Comparison of ENCODE assay signal across 9 mouse cellular contexts in the genomic region with DNA sequence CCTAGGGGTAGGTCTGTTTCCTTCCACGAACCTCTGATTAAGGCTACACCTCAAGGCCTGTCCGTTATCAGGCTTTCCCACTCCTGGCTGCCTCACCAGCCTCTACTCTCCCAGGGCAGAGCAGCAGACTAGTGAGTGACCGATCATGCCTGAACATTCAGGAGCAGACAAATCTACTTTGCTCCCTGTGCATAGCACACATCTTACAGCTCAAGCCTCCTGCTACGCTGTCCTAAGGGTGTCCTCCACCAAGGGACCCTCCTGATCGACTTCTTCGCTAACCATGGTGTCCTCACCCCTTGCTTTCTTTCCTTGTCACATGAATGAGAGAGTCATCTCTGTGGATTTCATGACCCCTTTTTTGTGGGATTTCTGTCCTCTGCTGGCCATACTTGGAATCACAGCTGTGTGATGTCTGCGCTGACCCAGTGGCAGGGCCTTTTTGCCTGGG. TPM values are rescaled to one million over a fixed set of nuclear protein-coding genes. Genes with fewer than 3 reads are reported as not detected.
A peak's percentile ranks its signal among the peaks of the same experiment; 100 is the strongest.
DNase-seq lines count a peak whose midpoint lies in the region; ATAC-seq and TF ChIP-seq lines count a peak whose summit lies in the region.
"Had no signal": no experiment of that assay in that cellular context is flagged by ENCODE, and none has a peak within 500 bp of the region (broad histone marks: within the 10 kb centered on the region; RNA-seq: fewer than 3 reads in every experiment).

No protein-coding gene starts in this region.

- TF ChIP-seq CTCF in cerebellum, adult 2 months (IDR thresholded peaks at IDR 0.05; ENCODE audit: borderline replicate concordance, insufficient read depth, low read depth, low read length): peak; percentile 28; the same call in 1 of the 2 replicates
- TF ChIP-seq CTCF in olfactory bulb, adult 2 months (IDR thresholded peaks at IDR 0.05; ENCODE audit: insufficient read depth, low read depth, low read length): peak; percentile 37; the same call in 1 of the 2 replicates

- no peaks in the 10 kb centered on the region for H3K4me1 ChIP-seq in cerebellum, adult 2 months (ENCODE audit: control insufficient read depth, insufficient read depth, low read length)
- no peaks in the 10 kb centered on the region for H3K4me1 ChIP-seq in limb, embryonic 10.5 days
- H3K4me1 ChIP-seq in olfactory bulb, adult 2 months (ENCODE audit: control insufficient read depth, insufficient read depth, low read length): peaks cover 9% of the 10 kb centered on the region
- H3K4me1 ChIP-seq: neural tube, embryonic 12.5 days had no signal

- no peak for ATAC-seq in inflammation-experienced regulatory T-cells, adult 6 months

- TF ChIP-seq POLR2A in cerebellum, adult 2 months (IDR thresholded peaks at IDR 0.05; ENCODE audit: borderline replicate concordance, insufficient read depth, low read length): no peak
- no peak for TF ChIP-seq POLR2A in olfactory bulb, adult 2 months (IDR thresholded peaks at IDR 0.05; ENCODE audit: insufficient read depth, low read depth, low read length)

- H3K9me3 ChIP-seq in limb, embryonic 10.5 days (replicated peaks): no peaks in the 10 kb centered on the region
- H3K9me3 ChIP-seq: neural tube, embryonic 12.5 days had no signal

- no peaks in the 10 kb centered on the region for H3K27me3 ChIP-seq in cerebellum, adult 2 months (ENCODE audit: control insufficient read depth, insufficient read depth, low read length)
- no peaks in the 10 kb centered on the region for H3K27me3 ChIP-seq in limb, embryonic 10.5 days (ENCODE audit: low read depth, poor library complexity, severe bottlenecking)
- H3K27me3 ChIP-seq: neural tube, embryonic 12.5 days had no signal

- 57% methylated on average over 7 of the region's 7 CpGs for WGBS in cerebellum, adult 2 months
- WGBS in limb, embryonic 10.5 days: 69% methylated on average over 7 of the region's 7 CpGs
- 71% methylated on average over 7 of the region's 7 CpGs for WGBS in olfactory bulb, adult 2 months

- peak; percentile 13 to 51 for DNase-seq in left cerebral cortex, adult 18-20 months (ENCODE audit: low spot score in 2 of 2)
- no peak for DNase-seq in left cerebral cortex, adult 11 months (ENCODE audit: low spot score)
- DNase-seq in NIH3T3 (ENCODE audit: low read depth): peak; percentile 65
- DNase-seq in cerebellum, adult 2 months: peak; percentile 3 to 33
- peak; percentile 19 for DNase-seq in heart, adult 8-10 months (ENCODE audit: low spot score)
- peak; percentile 48 for DNase-seq in limb, embryonic 10.5 days (ENCODE audit: low spot score)

- H3K27ac ChIP-seq in cerebellum, adult 2 months (ENCODE audit: insufficient read depth, low read length): no peak overlapping the region
- no peak overlapping the region for H3K27ac ChIP-seq in limb, embryonic 10.5 days
- H3K27ac ChIP-seq in olfactory bulb, adult 2 months (ENCODE audit: insufficient read depth, low read depth, low read length): no peak overlapping the region
- H3K27ac ChIP-seq: neural tube, embryonic 12.5 days had no signal

- no peaks in the 10 kb centered on the region for H3K36me3 ChIP-seq in limb, embryonic 10.5 days
- H3K36me3 ChIP-seq: neural tube, embryonic 12.5 days had no signal

- H3K4me3 ChIP-seq in cerebellum, adult 2 months (replicated peaks; ENCODE audit: insufficient read depth, low read depth, low read length): no peak overlapping the region
- no peak overlapping the region for H3K4me3 ChIP-seq in limb, embryonic 10.5 days
- H3K4me3 ChIP-seq in olfactory bulb, adult 2 months (ENCODE audit: insufficient read depth, low read depth, low read length): no peak overlapping the region
- H3K4me3 ChIP-seq: neural tube, embryonic 12.5 days had no signal

RNA-seq across cellular contexts. Expression of gene Olfr324, which starts 7.0 kb away (rescaled TPM):
- not detected for total RNA-seq in left cerebral cortex, adult 18-20 months (2021)
- not detected in 2 replicates for polyA plus RNA-seq in cerebellum, adult 2 months (2012; rRNA removed)
- total RNA-seq in heart, adult 8-10 months (2022): not detected
- not detected in 2 replicates for polyA plus RNA-seq in limb, embryonic 10.5 days (2016; fragmentation: Nextera tagmentation; extraction: Ambion mirVana)
- polyA plus RNA-seq in olfactory bulb, adult 2 months (2012; ENCODE audit: insufficient read depth, insufficient read length, low replicate concordance, missing spikeins): not detected in 2 replicates
- not detected for polyA plus RNA-seq in inflammation-experienced regulatory T-cells, adult 6 months (2017; shearing (Covaris generic))
- polyA plus RNA-seq: neural tube, embryonic 12.5 days had no signal

RNA-seq across cellular contexts. Expression of gene Olfr325, which starts 10.4 kb away (rescaled TPM):
- total RNA-seq in left cerebral cortex, adult 18-20 months (2021): not detected
- not detected in 2 replicates for polyA plus RNA-seq in cerebellum, adult 2 months (2012; rRNA removed)
- total RNA-seq in heart, adult 8-10 months (2022): not detected
- not detected in 2 replicates for polyA plus RNA-seq in limb, embryonic 10.5 days (2016; fragmentation: Nextera tagmentation; extraction: Ambion mirVana)
- polyA plus RNA-seq in olfactory bulb, adult 2 months (2012; ENCODE audit: insufficient read depth, insufficient read length, low replicate concordance, missing spikeins): not detected in 2 replicates
- not detected for polyA plus RNA-seq in inflammation-experienced regulatory T-cells, adult 6 months (2017; shearing (Covaris generic))
- polyA plus RNA-seq: neural tube, embryonic 12.5 days had no signal

RNA-seq across cellular contexts. Expression of gene Olfr224, which starts 17.6 kb away (rescaled TPM):
- not detected for total RNA-seq in left cerebral cortex, adult 18-20 months (2021)
- 0.08 TPM in 1 of 2 replicates, not detected in the other for polyA plus RNA-seq in cerebellum, adult 2 months (2012; rRNA removed)
- total RNA-seq in heart, adult 8-10 months (2022): not detected
- not detected in 2 replicates for polyA plus RNA-seq in limb, embryonic 10.5 days (2016; fragmentation: Nextera tagmentation; extraction: Ambion mirVana)
- polyA plus RNA-seq in olfactory bulb, adult 2 months (2012; ENCODE audit: insufficient read depth, insufficient read length, low replicate concordance, missing spikeins): not detected in 2 replicates
- under 1 TPM in 1 of 3 experiments, not detected in 2; 0.26 TPM for polyA plus RNA-seq in inflammation-experienced regulatory T-cells, adult 6 months (2017; shearing (Covaris generic))
- polyA plus RNA-seq: neural tube, embryonic 12.5 days had no signal

RNA-seq across cellular contexts. Expression of gene 2210407C18Rik, which starts 28.0 kb away (rescaled TPM):
- total RNA-seq in left cerebral cortex, adult 18-20 months (2021): not detected
- polyA plus RNA-seq in cerebellum, adult 2 months (2012; rRNA removed): not detected in 2 replicates
- 1 to 10 TPM; 3.2 to 9.2 (median 6.2) TPM for total RNA-seq in heart, adult 8-10 months (2022)
- polyA plus RNA-seq in limb, embryonic 10.5 days (2016; fragmentation: Nextera tagmentation; extraction: Ambion mirVana): not detected in 2 replicates
- not detected in 2 replicates for polyA plus RNA-seq in olfactory bulb, adult 2 months (2012; ENCODE audit: insufficient read depth, insufficient read length, low replicate concordance, missing spikeins)
- polyA plus RNA-seq in inflammation-experienced regulatory T-cells, adult 6 months (2017; shearing (Covaris generic)): not detected
- polyA plus RNA-seq: neural tube, embryonic 12.5 days had no signal

RNA-seq across cellular contexts. Expression of gene Olfr328, which starts 32.5 kb away (rescaled TPM):
- total RNA-seq in left cerebral cortex, adult 18-20 months (2021): not detected
- 0.07 and 0.11 TPM in 2 replicates for polyA plus RNA-seq in cerebellum, adult 2 months (2012; rRNA removed)
- total RNA-seq in heart, adult 8-10 months (2022): not detected
- polyA plus RNA-seq in limb, embryonic 10.5 days (2016; fragmentation: Nextera tagmentation; extraction: Ambion mirVana): 0.05 TPM in 1 of 2 replicates, not detected in the other
- not detected in 2 replicates for polyA plus RNA-seq in olfactory bulb, adult 2 months (2012; ENCODE audit: insufficient read depth, insufficient read length, low replicate concordance, missing spikeins)
- polyA plus RNA-seq in inflammation-experienced regulatory T-cells, adult 6 months (2017; shearing (Covaris generic)): not detected
- polyA plus RNA-seq: neural tube, embryonic 12.5 days had no signal
